Mouse (Mus musculus) left cerebral cortex, postnatal 36 days (tissue): ENCODE measurements at regions not wholly inside any gene's neighbourhood (a gene's known extent, or its start where the extent isn't known, plus 50 kb on each side); places are given as distances from the start of the nearest gene placed in this dataset.
A peak's percentile ranks its signal among the peaks of the same experiment; 100 is the strongest.

ENCODE experiments used
- DNase-seq, 2 experiments: peaks; one replicate each; pipeline ENCODE4 v3.0.0; 2021 to 2022; ENCODE audit warnings: low spot score in 2 of 2, mixed read lengths in 1 of 2
- intact Hi-C: fragments of 180-260 bp; cut with DNase I; formaldehyde crosslinking; loops from one replicate; pipeline ENCODE4 v1.15.1; 2025

- no peak for DNase-seq
- intact Hi-C loops = no loop called here
These were observed 504.3 kb upstream of the Atp10a start for GRCm38 (mm10) chr7:58151713-58152112.

GRCm38 (mm10) chr7:58184913-58185312 lies 471.1 kb upstream of the Atp10a start:
- intact Hi-C loops = no loop called here
- DNase-seq = peak; percentile 32 to 42

GRCm38 (mm10) chr7:58217726-58218125 lies 438.2 kb upstream of the Atp10a start:
- DNase-seq = no peak
- intact Hi-C loops = no loop called here

DNA sequence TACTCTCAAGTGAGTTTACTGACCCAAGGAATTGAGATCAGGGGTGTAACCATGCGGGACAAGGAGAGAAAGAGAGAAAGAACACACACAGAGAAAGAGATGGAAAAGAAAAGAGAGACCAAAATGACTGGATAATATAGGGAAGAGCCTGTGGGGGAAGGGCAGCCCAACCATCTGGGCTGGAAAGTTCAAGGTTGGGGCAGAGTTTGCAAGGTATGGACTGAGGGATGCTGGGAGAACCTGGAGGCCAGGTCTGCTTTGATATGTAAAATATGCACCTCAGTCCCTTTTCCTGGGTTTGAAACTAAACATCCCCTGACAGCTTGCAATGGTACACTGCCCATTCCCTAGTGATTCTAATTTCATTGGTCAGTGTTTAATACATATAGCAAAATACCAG lies 431.2 kb upstream of the Atp10a start:
- DNase-seq = no peak
- intact Hi-C loops = no loop called here

DNA sequence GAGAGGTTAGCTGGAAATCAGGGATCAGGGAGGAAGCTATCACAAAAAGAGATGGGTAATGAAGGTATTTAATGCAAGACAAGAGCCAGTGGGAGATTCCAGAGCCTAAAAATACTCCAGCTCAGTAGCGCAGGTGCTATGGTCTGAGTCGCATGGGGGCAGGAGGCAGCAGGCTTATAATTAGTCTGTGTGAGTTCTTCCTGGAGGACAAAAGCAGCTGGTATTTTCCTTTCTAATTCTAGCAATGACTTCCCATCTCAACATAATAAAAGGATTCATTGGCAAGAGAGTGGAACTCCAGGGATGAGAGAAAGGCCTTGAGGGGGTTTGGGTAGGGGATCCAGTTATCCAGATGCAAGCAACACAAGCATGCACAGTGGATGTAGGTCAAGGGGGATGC lies 430.3 kb upstream of the Atp10a start:
- intact Hi-C loops = no loop called here
- DNase-seq = peak; percentile 4 to 5

- intact Hi-C loops = no loop called here
- DNase-seq = no peak
These were observed 425.7 kb upstream of the Atp10a start for GRCm38 (mm10) chr7:58230162-58230681.

DNA sequence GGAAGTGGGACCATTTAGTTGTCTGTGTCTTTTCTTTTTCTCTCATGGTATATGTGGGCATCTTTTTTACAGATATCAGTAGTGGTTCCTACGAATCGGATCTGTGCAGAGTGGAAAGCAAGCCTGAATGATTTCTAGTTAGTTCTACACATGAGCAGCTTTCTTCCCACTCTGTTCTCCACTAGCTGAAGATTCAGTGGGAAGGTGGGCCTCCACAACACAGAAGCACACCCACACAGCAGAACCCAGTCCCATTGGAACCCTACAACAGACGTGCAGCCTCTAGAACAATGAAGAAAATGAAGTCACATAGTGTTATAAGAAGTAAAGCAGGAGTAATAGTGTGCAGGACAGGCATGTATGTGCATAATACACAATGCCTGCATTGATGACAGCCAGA lies 425.0 kb upstream of the Atp10a start:
- intact Hi-C loops = no loop called here
- peak; percentile 4 to 6 for DNase-seq

DNA sequence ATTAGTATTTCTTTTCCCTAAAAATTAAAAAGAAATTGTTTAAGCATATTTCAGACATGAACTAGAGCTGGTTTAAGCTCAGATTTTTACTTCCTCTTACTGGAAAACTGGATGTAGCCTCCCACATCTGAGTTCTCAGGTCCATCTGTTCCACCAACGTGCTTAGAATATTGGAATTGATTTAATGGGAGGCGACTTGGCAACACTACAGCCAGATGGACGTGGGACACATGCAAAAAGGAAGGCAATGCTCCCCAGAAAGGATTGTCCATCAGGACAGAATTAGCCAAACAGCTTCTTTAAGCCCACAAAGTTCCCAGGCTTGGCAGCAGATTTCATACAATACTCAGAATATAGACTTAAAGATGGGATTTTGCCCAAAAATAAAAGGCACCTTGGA lies 408.7 kb upstream of the Atp10a start:
- DNase-seq = peak; percentile 57 to 64
- intact Hi-C loops = no loop called here
